Mouse (Mus musculus) ES-Bruce4 (cell line): ENCODE measurements around the gene Slc30a5.

Experiments
- CTCF ChIP-seq: IDR thresholded peaks from one replicate; pipeline ENCODE4 v1.8.1; 2011; ENCODE audit warnings: low read depth, low read length
- EP300 ChIP-seq: IDR thresholded peaks from 2 replicates; pipeline ENCODE4 v1.6.1; 2011; ENCODE audit warnings: low read depth, low read length; ENCODE audit not compliant: insufficient read depth
- POLR2A ChIP-seq: IDR thresholded peaks from one replicate; pipeline ENCODE4 v1.8.1; 2011; ENCODE audit warnings: low read length; ENCODE audit not compliant: insufficient read depth

DNA sequence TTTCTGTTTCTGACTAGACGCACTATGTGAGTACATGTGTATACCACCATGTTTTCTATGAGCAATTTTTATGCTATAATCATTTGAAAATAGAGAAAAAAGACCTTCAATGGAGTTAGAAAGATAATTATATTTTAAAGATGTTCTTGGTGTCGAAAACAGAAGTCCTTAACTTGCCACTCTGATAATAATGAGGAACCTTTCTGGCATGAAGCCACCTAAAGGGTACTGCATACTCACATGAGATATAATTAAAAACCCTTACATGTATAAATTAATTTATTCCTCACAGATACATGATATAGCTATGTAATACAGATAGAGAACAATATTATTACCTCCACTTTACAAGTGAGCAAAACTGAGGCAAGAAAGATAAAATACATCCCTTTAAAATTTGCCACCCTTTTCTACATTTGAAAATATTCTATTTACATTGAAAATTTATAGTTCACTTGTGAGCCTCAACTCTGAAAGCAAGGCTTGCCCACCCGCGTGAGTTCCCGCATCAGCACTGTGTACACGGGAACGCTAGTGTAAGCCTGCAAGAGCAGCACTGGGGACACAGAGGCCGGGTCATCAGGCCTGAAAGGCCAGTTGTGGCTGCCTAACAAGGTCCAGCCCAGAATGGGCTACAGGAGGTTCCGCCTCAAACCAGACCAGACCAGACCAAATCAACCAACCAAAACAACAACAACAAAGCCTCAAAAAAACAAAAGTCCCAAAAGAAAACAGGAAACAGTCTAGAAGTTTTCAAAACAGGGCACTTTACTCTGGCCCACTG lies 7.4 kb downstream of the Slc30a5 start:
- TF ChIP-seq CTCF (no peak), POLR2A (no peak), EP300 (no peak)
